Mouse (Mus musculus): ENCODE data around the gene Grxcr1. TPM values are rescaled to one million over a fixed set of nuclear protein-coding genes. Genes with fewer than 3 reads are reported as not detected.

Gene Grxcr1
- polyA plus RNA-seq, 1 experiment from 2014 or later, result not detected

DNA sequence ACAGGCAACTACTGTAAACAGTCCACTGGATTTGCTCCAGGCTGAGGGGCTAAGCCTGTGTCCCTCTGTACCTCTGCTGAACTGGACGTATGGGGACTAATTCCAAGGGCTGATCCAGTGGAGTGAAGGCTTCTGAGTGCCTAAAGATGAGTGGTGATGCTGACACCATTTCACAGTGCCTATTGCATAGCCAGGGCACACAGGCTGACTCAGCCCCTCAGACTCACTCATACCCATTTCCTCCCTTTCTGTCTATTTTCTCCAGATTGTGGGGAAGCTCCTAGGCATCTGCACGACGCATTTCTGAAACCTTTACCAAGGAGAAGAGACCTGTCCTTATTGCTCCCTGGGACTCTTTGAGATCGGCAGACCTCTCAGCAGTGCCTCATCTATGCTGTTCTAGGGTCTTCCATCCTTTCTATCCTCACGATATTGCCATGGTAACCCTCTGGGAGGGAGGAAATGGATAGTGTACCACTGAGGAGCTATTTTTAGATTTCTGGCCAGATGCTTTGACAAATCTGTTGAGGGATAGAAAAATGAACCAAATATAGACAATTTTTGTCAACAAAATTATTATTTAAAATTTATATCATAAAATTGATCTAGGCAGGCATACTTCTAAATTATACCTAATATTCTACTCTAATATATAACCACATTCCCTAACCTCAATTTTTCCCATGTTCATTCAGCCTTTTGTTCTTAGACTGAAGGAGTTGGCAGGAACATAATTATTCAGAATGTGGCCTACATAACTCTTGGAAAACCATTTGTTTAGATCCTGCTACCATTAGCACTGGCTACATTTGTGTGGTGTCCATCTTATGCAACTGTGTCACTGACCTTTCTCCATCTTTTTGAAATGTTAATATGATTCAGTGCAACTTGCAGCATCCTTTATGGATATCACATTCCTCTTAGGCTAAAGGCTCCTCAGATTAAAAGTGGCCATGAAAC, 66.3 kb downstream of the Grxcr1 start:
- Histone ChIP-seq H3K4me3 (replicated peaks) (no peak overlapping the region), H3K27ac (no peak overlapping the region), H3K36me3 (no peaks in the 10 kb centered on the region), H3K9me3 (no peaks in the 10 kb centered on the region), H3K4me1 (no peaks in the 10 kb centered on the region), H3K9ac (no peak overlapping the region), H3K4me2 (no peak overlapping the region), H3K27me3 (replicated peaks) (no peaks in the 10 kb centered on the region)
- ATAC-seq (ENCODE audit: insufficient read depth, low FRiP score, low read depth), result no peak
- 77% methylated on average over 5 of the region's 5 CpGs for WGBS

DNA sequence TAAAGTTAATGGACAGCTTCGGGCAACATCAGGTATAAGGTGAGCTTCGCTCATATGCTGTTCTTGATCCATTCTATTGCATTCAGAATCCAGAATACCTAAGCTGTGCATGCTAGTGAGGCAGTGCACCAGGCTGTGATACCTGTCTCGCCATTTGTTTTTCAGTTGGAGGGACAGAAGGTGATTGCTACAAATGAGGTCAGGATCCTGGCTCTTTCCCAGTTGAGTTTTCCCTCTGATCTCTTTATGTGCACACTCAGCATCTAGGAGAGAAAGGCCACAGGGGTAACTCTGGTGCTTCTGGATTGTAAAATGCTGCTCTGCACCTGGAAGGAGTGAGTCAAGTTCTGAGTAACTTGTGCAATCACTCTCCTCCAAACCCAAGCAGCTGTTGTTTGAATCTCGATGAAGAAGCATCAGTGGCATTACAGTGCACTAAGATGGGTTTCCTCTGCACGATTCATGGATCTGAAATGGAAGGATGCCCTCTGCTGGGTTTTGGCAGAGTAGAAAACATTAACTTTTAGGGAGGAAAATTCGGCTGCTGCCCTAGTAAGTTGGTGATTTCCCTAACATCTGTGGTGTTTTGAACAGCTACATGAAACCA, 80.9 kb downstream of the Grxcr1 start:
- Histone ChIP-seq H3K4me2 (no peak overlapping the region), H3K9ac (no peak overlapping the region), H3K4me3 (replicated peaks) (no peak overlapping the region), H3K4me1 (no peaks in the 10 kb centered on the region), H3K9me3 (no peaks in the 10 kb centered on the region), H3K27me3 (replicated peaks) (no peaks in the 10 kb centered on the region), H3K27ac (no peak overlapping the region), H3K36me3 (no peaks in the 10 kb centered on the region)
- ATAC-seq (ENCODE audit: insufficient read depth, low FRiP score, low read depth), result no peak
- WGBS, result 63% methylated on average over 6 of the region's 6 CpGs

DNA sequence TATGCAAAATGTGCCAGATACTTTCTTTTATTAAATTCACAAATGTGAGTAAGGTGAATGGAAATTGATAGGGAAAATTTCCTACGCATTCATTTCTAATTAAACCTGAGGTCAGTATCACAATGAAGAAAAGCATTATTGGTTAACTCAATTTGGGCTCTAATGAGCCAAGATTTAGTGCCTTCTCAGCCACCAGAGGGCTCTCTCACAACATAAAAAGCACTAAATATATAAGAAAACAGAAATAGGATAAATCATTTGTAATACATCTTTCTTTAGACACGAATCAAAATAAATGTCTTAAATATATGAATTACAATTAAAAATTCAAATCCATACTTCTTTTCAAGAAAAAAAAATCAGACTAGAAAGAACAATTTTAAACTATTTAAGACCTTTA, 89.2 kb downstream of the Grxcr1 start:
- no peak overlapping the region for H3K4me2 ChIP-seq
- no peak overlapping the region for H3K27ac ChIP-seq
- ATAC-seq (ENCODE audit: insufficient read depth, low FRiP score, low read depth), result no peak
- H3K9me3 ChIP-seq, result no peaks in the 10 kb centered on the region
- no peaks in the 10 kb centered on the region for H3K36me3 ChIP-seq
- no peak overlapping the region for H3K9ac ChIP-seq
- no peaks in the 10 kb centered on the region for H3K4me1 ChIP-seq
- H3K4me3 ChIP-seq (replicated peaks), result no peak overlapping the region
- no peaks in the 10 kb centered on the region for H3K27me3 ChIP-seq (replicated peaks)
- WGBS, result 48% methylated on average over 2 of the region's 2 CpGs

DNA sequence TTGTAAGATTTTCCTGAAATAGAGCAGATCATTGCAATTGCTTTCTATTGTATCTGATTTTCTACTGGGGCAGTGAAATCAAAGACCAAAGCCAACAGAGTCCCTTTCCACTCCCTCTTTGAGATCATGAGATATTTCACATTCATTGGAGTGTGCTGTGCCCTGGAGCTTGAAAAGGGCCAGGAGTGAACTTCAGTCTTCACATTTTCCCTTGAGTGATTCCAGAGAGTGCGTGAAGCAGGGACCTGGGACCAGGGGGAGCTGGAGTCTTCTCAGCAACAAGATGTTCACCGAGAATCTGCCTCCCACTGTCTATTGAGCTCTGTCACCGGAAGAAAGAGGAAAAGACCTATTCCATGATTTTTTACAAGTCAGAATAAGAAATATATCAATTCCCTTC, 91.2 kb downstream of the Grxcr1 start:
- Histone ChIP-seq H3K4me1 (no peaks in the 10 kb centered on the region), H3K27ac (no peak overlapping the region), H3K4me3 (replicated peaks) (no peak overlapping the region), H3K4me2 (no peak overlapping the region), H3K36me3 (no peaks in the 10 kb centered on the region), H3K9ac (no peak overlapping the region), H3K27me3 (replicated peaks) (no peaks in the 10 kb centered on the region), H3K9me3 (no peaks in the 10 kb centered on the region)
- WGBS, result 74% methylated on average over 3 of the region's 3 CpGs
- no peak for ATAC-seq (ENCODE audit: insufficient read depth, low FRiP score, low read depth)

DNA sequence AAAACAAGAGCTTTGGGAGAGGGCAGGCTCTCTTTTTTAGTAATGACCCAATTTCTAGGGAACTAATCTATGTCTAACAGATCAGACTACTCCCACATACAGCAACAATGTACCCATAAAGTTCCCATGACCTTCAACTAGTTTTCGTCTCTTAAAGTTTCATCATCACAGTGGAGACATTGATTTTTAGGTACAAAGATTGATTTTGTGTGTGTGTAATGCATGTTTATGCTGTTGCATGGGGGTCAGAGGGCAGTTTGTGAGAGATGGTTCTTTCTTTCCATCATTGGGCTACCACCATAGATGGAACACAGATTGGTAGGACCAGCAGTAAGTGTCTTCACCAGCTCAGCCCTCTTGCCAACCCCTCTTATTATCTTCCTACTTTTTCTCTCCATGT, 93.8 kb downstream of the Grxcr1 start:
- Histone ChIP-seq H3K27ac (no peak overlapping the region), H3K4me2 (no peak overlapping the region), H3K9ac (no peak overlapping the region), H3K27me3 (replicated peaks) (no peaks in the 10 kb centered on the region), H3K4me3 (replicated peaks) (no peak overlapping the region), H3K36me3 (no peaks in the 10 kb centered on the region), H3K9me3 (no peaks in the 10 kb centered on the region), H3K4me1 (no peaks in the 10 kb centered on the region)
- ATAC-seq (ENCODE audit: insufficient read depth, low FRiP score, low read depth), result no peak
- 83% methylated on average over 1 of the region's 1 CpGs for WGBS

DNA sequence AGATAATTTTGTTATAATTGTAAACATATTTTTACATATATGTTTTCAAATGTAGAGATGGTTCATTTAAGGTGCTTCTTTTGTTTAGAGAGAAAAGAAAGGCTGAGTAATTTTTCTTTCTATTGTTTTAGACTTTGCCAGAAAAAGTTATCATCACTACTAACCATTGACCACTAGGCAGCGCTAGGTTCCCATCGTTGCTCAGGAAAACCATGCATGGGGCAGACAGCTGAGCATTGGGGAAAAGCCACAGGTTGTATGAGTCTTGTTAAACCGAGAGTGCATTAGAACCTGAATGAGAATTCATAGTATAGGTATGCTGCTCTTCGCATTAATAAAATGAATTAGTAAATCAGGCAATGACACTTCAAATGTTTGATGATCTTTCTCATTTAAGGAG, 96.8 kb downstream of the Grxcr1 start:
- 12% methylated on average over 4 of the region's 4 CpGs for whole genome bisulfite sequencing
- Histone ChIP-seq H3K4me3 (replicated peaks) (no peak overlapping the region), H3K27me3 (replicated peaks) (no peaks in the 10 kb centered on the region), H3K9ac (no peak overlapping the region), H3K4me1 (no peaks in the 10 kb centered on the region), H3K9me3 (no peaks in the 10 kb centered on the region), H3K27ac (no peak overlapping the region), H3K4me2 (no peak overlapping the region), H3K36me3 (no peaks in the 10 kb centered on the region)
- ATAC-seq (ENCODE audit: insufficient read depth, low FRiP score, low read depth), result no peak

DNA sequence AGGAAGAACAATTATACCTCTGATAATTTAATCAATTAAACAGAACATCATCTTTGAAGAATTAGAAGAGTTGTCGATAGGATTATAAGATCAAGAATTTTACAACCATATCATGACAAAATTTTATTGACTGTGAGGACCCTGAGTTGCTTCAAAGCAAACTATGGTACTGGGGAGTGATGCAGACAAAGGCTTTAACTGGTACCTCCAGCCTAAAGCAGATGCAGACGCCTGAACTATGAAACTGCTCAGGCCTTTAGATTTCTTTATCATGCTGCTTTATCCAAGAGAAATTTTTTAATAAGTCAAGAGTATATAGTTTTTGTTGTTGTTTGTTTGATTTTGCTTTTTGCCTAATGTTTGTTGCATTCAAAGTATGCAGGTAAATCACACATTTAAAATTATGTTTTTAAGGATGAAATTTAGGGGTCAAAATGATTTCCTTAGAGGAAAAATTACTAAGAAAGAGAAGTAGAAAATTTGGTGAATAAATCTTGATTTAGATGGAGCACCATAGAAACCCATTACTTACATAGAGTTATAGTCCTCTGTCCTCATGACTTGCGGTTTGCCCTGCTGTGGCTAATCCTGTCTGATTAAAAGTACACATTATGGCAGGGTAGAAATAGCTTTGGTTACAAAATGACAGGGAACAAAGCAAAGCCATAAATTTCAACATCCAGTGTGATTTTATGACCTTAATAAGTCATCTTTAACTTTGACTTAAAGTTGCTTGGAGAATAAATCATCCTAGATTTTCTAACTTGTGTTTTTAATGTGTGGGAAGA, 97.4 kb downstream of the Grxcr1 start:
- Histone ChIP-seq H3K4me2 (no peak overlapping the region), H3K9ac (no peak overlapping the region), H3K27me3 (replicated peaks) (no peaks in the 10 kb centered on the region), H3K9me3 (no peaks in the 10 kb centered on the region), H3K36me3 (no peaks in the 10 kb centered on the region), H3K4me3 (replicated peaks) (no peak overlapping the region), H3K27ac (no peak overlapping the region), H3K4me1 (no peaks in the 10 kb centered on the region)
- WGBS, result 71% methylated on average over 3 of the region's 3 CpGs
- no peak for ATAC-seq (ENCODE audit: insufficient read depth, low FRiP score, low read depth)

DNA sequence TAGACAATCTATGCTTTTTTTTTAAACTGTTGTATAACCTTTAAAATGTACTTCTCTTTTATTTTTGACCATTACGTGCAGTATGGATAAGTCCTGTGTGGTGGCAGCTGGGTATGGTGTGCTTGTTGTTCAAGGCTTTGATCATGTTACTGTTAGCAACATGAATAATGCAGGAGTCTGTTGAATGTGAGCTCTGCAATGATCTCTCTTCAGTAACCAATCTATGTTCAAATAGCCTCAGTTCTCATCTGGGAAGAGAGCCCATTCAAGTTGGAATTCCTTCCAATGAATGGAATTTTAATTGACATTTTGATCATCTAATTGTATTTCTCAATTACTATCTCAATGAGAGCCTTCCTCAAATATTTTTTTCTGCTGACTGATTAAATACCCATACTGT, 115.2 kb downstream of the Grxcr1 start:
- H3K27me3 ChIP-seq (replicated peaks), result no peaks in the 10 kb centered on the region
- H3K4me3 ChIP-seq (replicated peaks), result no peak overlapping the region
- no peak for ATAC-seq (ENCODE audit: insufficient read depth, low FRiP score, low read depth)
- no peak overlapping the region for H3K9ac ChIP-seq
- H3K9me3 ChIP-seq, result no peaks in the 10 kb centered on the region
- no peak overlapping the region for H3K27ac ChIP-seq
- no peaks in the 10 kb centered on the region for H3K36me3 ChIP-seq
- no peak overlapping the region for H3K4me2 ChIP-seq
- H3K4me1 ChIP-seq, result no peaks in the 10 kb centered on the region
- 82% methylated on average over 1 of the region's 1 CpGs for WGBS

DNA sequence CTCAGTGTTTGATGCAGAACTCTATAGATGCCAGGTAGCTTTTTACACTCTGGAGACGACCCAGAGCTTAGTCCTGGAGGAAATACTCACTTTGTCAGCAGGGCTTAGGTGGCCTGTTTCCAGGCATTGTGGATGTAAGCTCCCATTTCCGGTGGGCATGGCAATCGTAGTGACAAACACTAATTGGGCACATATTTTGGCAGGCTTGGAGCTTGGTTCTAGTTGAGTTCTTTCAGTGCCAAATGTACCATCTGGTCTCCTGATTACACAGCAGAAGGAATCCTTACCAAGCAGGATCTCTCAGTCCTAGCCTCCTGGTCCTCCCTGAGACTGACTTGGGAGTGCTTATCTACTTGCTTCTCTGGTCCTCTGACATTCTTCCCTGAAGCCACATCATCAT, 118.3 kb downstream of the Grxcr1 start:
- Histone ChIP-seq H3K4me3 (replicated peaks) (no peak overlapping the region), H3K4me1 (no peaks in the 10 kb centered on the region)
- ATAC-seq (ENCODE audit: insufficient read depth, low FRiP score, low read depth), result no peak

DNA sequence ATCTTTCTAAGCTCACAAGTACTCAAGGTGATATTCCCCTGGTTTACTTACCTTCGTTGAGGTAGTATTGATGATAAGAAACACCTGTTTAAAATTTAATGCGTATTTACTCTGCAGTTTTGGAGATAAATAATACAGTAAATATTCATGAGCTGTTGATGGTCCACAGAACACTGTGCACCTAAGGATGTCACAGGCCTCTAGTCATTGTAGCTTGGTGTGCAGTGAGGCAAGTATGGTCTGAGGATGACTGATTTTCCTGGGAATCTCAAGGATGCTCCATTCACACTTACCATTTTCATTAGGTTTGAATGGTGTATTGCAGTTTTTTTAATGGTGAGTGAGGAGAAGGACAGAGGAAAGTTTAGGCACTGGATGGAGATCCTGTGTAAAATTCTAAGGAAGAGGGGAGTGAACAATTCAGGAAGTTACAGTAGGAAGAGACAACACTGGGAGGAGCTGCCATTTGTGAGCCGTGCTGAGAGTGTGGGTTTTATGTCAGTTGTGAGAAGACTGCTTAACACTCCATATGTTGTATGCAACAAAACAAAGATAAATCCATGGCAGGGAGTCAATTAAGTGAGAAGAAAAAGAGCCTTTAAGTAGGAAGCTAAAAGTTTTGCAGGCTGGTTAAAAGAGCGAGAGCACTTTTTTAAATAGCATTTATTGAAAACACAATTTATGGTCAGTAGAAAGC, 118.9 kb downstream of the Grxcr1 start:
- no peak overlapping the region for H3K4me2 ChIP-seq
- H3K27me3 ChIP-seq (replicated peaks), result no peaks in the 10 kb centered on the region
- H3K36me3 ChIP-seq, result no peaks in the 10 kb centered on the region
- no peak overlapping the region for H3K27ac ChIP-seq
- H3K4me1 ChIP-seq, result no peaks in the 10 kb centered on the region
- WGBS, result 78% methylated on average over 4 of the region's 4 CpGs
- H3K9ac ChIP-seq, result no peak overlapping the region
- H3K9me3 ChIP-seq, result no peaks in the 10 kb centered on the region
- no peak overlapping the region for H3K4me3 ChIP-seq (replicated peaks)
- ATAC-seq (ENCODE audit: insufficient read depth, low FRiP score, low read depth), result no peak

More for the DNA sequence above, 118.3 kb downstream of the Grxcr1 start:
- no peaks in the 10 kb centered on the region for H3K27me3 ChIP-seq (replicated peaks)
- no peaks in the 10 kb centered on the region for H3K36me3 ChIP-seq
- no peaks in the 10 kb centered on the region for H3K9me3 ChIP-seq
- no peak overlapping the region for H3K27ac ChIP-seq
- H3K9ac ChIP-seq, result no peak overlapping the region
- H3K4me2 ChIP-seq, result no peak overlapping the region
- WGBS, result 59% methylated on average over 3 of the region's 3 CpGs

DNA sequence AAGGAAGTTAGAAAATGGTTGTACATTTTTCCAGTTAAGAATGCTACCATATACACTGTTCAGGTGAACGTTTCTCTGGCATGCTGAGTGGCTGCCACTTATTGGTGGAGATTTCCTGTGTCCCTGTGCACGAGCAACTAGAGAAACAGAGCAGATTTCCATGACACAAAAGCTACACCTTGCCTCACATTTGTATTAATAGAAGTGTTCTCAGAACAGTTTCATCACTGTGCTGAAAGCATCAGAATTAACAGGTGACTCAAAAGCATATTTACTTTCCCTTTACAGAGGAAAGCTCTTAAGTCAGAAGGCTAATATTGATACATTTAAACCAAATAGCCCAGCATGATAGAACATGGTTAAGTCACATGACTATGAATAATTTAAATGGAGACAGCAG, 130.9 kb downstream of the Grxcr1 start:
- no peak overlapping the region for H3K9ac ChIP-seq
- WGBS, result 54% methylated on average over 2 of the region's 2 CpGs
- H3K4me3 ChIP-seq (replicated peaks), result no peak overlapping the region
- peak; percentile 71 for ATAC-seq (ENCODE audit: insufficient read depth, low FRiP score, low read depth)
- no peak overlapping the region for H3K27ac ChIP-seq
- H3K4me1 ChIP-seq, result no peaks in the 10 kb centered on the region
- no peaks in the 10 kb centered on the region for H3K9me3 ChIP-seq
- no peaks in the 10 kb centered on the region for H3K36me3 ChIP-seq
- no peak overlapping the region for H3K4me2 ChIP-seq
- no peaks in the 10 kb centered on the region for H3K27me3 ChIP-seq (replicated peaks)

Data from stomach, embryonic 15.5 days (tissue).